Mouse (Mus musculus) forebrain, embryonic 12.5 days (tissue): ENCODE measurements at regions not wholly inside any gene's neighbourhood (a gene's known extent, or its start where the extent isn't known, plus 50 kb on each side); places are given as distances from the start of the nearest gene placed in this dataset.

Experiments
- ATAC-seq: fragments of 200-750 bp; cut with Nextera tagmentation; 2 replicates; pipeline ENCODE4 v1.8.0; 2017; ENCODE audit warnings: moderate TSS enrichment; ENCODE audit not compliant: low FRiP score
- H3K27ac ChIP-seq: fragments of 300-500 bp; sonication (generic); 2 replicates; pipeline ENCODE4 v1.5.1; 2016; ENCODE audit warnings: mild to moderate bottlenecking
- H3K27me3 ChIP-seq: fragments of 300-500 bp; sonication (generic); 2 replicates; pipeline ENCODE4 v1.6.1; 2016; ENCODE audit warnings: mild to moderate bottlenecking
- H3K36me3 ChIP-seq: fragments of 300-500 bp; sonication (generic); replicated peaks from 2 replicates; pipeline ENCODE4 v1.6.1; 2016; ENCODE audit warnings: mild to moderate bottlenecking
- H3K4me1 ChIP-seq: fragments of 300-500 bp; sonication (generic); 2 replicates; pipeline ENCODE4 v1.6.1; 2016
- H3K4me2 ChIP-seq: fragments of 300-500 bp; sonication (generic); 2 replicates; pipeline ENCODE4 v1.6.1; 2016; ENCODE audit warnings: mild to moderate bottlenecking, moderate library complexity
- H3K4me3 ChIP-seq: fragments of 300-500 bp; sonication (generic); replicated peaks from 2 replicates; pipeline ENCODE4 v1.5.1; 2016; ENCODE audit warnings: mild to moderate bottlenecking
- H3K9ac ChIP-seq: fragments of 300-500 bp; sonication (generic); 2 replicates; pipeline ENCODE4 v1.6.1; 2016; ENCODE audit warnings: mild to moderate bottlenecking
- H3K9me3 ChIP-seq: fragments of 300-500 bp; sonication (generic); 2 replicates; pipeline ENCODE4 v1.6.1; 2016
- WGBS: fragments of 180-500 bp; shearing (Covaris S2); methylation state at CpG from one replicate; pipeline ENCODE4 v1.1.7; 2016; 5-methylcytosine and 5-hydroxymethylcytosine counted together

GRCm38 (mm10) chr10:37677826-37678225 is 539.1 kb upstream of the Marcks start:
- no peak for ATAC-seq
- Histone ChIP-seq H3K4me1 (no peaks in the 10 kb centered on the region), H3K9me3 (no peaks in the 10 kb centered on the region), H3K36me3 (no peaks in the 10 kb centered on the region), H3K27me3 (no peaks in the 10 kb centered on the region), H3K9ac (no peak overlapping the region), H3K4me3 (no peak overlapping the region), H3K4me2 (no peak overlapping the region), H3K27ac (no peak overlapping the region)
- 90% methylated on average over 1 of the region's 1 CpGs for WGBS

GRCm38 (mm10) chr10:37668827-37669226 is 530.1 kb upstream of the Marcks start:
- Histone ChIP-seq H3K4me1 (peaks cover 24% of the 10 kb centered on the region), H3K9ac (no peak overlapping the region), H3K4me2 (no peak overlapping the region), H3K27ac (no peak overlapping the region), H3K4me3 (no peak overlapping the region), H3K9me3 (no peaks in the 10 kb centered on the region), H3K27me3 (no peaks in the 10 kb centered on the region), H3K36me3 (no peaks in the 10 kb centered on the region)
- no peak for ATAC-seq
- WGBS, result 51% methylated on average over 2 of the region's 2 CpGs

- peak; percentile 77 for ATAC-seq
- no peaks in the 10 kb centered on the region for H3K27me3 ChIP-seq
- H3K27ac ChIP-seq, result peak overlapping the region; percentile 77
- H3K9ac ChIP-seq, result no peak overlapping the region
- no peak overlapping the region for H3K4me2 ChIP-seq
- no peaks in the 10 kb centered on the region for H3K9me3 ChIP-seq
- H3K4me1 ChIP-seq, result peaks cover 24% of the 10 kb centered on the region
- no peak overlapping the region for H3K4me3 ChIP-seq
- 14% methylated on average over 7 of the region's 7 CpGs for WGBS
- no peaks in the 10 kb centered on the region for H3K36me3 ChIP-seq
These were observed 528.5 kb upstream of the Marcks start for GRCm38 (mm10) chr10:37667031-37667745.

DNA sequence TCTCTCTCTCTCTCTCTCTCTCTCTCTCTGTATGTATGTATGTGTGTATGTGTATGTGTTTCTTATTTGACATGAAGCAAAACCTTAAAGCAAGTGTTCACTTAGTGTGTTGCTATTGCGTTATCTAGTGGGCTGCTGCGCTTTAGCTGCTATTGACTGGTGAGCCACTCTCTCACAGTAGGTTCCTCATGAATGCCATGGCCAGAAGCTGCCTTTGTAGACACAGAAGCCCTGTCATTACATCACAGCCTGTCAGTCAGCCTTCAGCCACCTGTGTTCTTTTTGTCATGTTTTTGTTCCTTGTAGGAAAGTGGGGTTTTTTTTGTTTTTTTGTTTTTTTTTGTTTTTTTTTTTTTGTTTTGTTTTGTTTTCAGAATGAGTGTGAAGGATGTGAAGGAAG is 527.8 kb upstream of the Marcks start:
- H3K36me3 ChIP-seq, result no peaks in the 10 kb centered on the region
- 36% methylated on average over 2 of the region's 2 CpGs for WGBS
- peak overlapping the region; percentile 69; the same call in 1 of the 2 replicates for H3K27ac ChIP-seq
- no peaks in the 10 kb centered on the region for H3K27me3 ChIP-seq
- peak; percentile 72; the same call in 1 of the 2 replicates for ATAC-seq
- no peaks in the 10 kb centered on the region for H3K9me3 ChIP-seq
- peaks cover 24% of the 10 kb centered on the region for H3K4me1 ChIP-seq
- no peak overlapping the region for H3K4me3 ChIP-seq
- H3K4me2 ChIP-seq, result no peak overlapping the region
- no peak overlapping the region for H3K9ac ChIP-seq

- Histone ChIP-seq H3K4me1 (no peaks in the 10 kb centered on the region), H3K9ac (no peak overlapping the region), H3K27me3 (no peaks in the 10 kb centered on the region), H3K4me3 (no peak overlapping the region), H3K36me3 (no peaks in the 10 kb centered on the region), H3K4me2 (no peak overlapping the region), H3K9me3 (no peaks in the 10 kb centered on the region), H3K27ac (no peak overlapping the region)
- no peak for ATAC-seq
- 66% methylated on average over 7 of the region's 7 CpGs for WGBS
These were observed 498.4 kb upstream of the Marcks start for GRCm38 (mm10) chr10:37637001-37637562.

DNA sequence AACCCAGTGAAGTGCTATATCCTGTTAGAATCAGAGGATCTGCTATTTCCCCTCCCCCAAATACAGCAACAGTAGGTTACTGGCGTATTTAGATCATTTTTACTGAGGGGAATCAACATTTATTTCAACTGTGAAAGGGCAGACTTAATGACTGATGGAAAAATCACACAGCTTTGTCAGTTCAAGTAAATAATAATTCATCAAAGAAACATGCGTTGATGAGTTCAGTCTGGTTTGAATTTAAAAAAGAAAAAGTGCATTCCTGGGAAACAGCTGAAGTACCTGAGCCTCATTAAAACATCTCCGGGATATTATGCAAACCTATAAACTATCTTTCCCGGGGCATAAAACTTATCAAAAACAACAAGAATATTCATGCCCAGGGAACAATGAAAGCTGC is 497.7 kb upstream of the Marcks start:
- H3K4me1 ChIP-seq, result no peaks in the 10 kb centered on the region
- no peak overlapping the region for H3K27ac ChIP-seq
- no peak overlapping the region for H3K4me3 ChIP-seq
- H3K4me2 ChIP-seq, result no peak overlapping the region
- WGBS, result 83% methylated on average over 4 of the region's 4 CpGs
- H3K27me3 ChIP-seq, result no peaks in the 10 kb centered on the region
- H3K9me3 ChIP-seq, result no peaks in the 10 kb centered on the region
- H3K36me3 ChIP-seq, result no peaks in the 10 kb centered on the region
- H3K9ac ChIP-seq, result no peak overlapping the region
- ATAC-seq, result no peak

DNA sequence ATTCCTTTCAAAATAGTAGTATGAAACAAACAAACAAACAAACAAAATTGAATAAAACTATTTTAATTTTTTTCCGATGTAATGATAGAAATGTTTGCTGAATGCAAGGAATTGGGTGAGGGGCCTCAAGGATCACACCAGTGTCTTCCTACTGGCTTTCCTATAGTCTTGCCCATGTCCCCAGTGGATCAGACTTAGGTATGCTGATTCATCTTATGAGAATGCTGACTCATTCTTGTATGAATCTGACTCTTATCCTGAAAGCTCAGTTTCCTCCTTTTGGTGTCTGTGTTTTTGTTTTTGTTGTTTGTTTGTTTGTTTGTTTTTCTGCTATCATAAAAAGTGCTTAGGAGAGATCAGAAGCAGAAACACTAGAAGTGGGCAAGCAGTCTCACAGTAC is 491.7 kb upstream of the Marcks start:
- no peak for ATAC-seq
- Histone ChIP-seq H3K4me1 (no peaks in the 10 kb centered on the region; the same call in 1 of the 2 replicates), H3K36me3 (no peaks in the 10 kb centered on the region), H3K4me3 (no peak overlapping the region), H3K27ac (no peak overlapping the region), H3K9me3 (no peaks in the 10 kb centered on the region), H3K4me2 (no peak overlapping the region), H3K9ac (no peak overlapping the region), H3K27me3 (no peaks in the 10 kb centered on the region)
- WGBS, result 94% methylated on average over 1 of the region's 1 CpGs

DNA sequence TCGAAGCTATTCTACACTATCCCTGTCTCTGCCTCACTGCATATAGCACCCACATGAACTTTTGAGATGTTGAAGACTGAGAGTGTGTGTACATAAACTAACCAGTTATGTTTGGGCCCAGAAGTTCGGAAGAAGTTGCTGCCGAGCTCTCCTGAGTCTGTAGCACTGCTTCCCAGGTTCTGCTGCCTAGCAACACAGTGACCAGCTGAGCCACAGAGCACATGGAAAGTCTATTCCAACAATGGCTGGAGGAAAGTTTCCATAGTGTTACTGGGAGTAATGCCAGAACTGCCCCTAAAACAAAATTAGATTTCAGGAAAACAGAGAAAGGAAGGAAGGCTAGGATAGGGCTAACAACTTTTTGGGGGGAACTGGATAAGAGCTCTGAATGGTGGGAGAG is 489.2 kb upstream of the Marcks start:
- Histone ChIP-seq H3K9ac (no peak overlapping the region), H3K4me2 (no peak overlapping the region), H3K4me1 (no peaks in the 10 kb centered on the region; the same call in 1 of the 2 replicates), H3K27ac (no peak overlapping the region), H3K9me3 (no peaks in the 10 kb centered on the region), H3K4me3 (no peak overlapping the region), H3K27me3 (no peaks in the 10 kb centered on the region), H3K36me3 (no peaks in the 10 kb centered on the region)
- 74% methylated on average over 3 of the region's 3 CpGs for WGBS
- 0 out of 2 replicates have a peak, but pooled peaks have one; percentile 49 for ATAC-seq

- Histone ChIP-seq H3K4me2 (no peak overlapping the region), H3K4me1 (no peaks in the 10 kb centered on the region; the same call in 1 of the 2 replicates), H3K4me3 (no peak overlapping the region), H3K27ac (no peak overlapping the region), H3K9me3 (no peaks in the 10 kb centered on the region), H3K9ac (no peak overlapping the region), H3K36me3 (no peaks in the 10 kb centered on the region), H3K27me3 (no peaks in the 10 kb centered on the region)
- ATAC-seq, result peak; percentile 65; the same call in 1 of the 2 replicates
- WGBS, result 37% methylated on average over 5 of the region's 5 CpGs
These were observed 488.1 kb upstream of the Marcks start for GRCm38 (mm10) chr10:37626758-37627201.

DNA sequence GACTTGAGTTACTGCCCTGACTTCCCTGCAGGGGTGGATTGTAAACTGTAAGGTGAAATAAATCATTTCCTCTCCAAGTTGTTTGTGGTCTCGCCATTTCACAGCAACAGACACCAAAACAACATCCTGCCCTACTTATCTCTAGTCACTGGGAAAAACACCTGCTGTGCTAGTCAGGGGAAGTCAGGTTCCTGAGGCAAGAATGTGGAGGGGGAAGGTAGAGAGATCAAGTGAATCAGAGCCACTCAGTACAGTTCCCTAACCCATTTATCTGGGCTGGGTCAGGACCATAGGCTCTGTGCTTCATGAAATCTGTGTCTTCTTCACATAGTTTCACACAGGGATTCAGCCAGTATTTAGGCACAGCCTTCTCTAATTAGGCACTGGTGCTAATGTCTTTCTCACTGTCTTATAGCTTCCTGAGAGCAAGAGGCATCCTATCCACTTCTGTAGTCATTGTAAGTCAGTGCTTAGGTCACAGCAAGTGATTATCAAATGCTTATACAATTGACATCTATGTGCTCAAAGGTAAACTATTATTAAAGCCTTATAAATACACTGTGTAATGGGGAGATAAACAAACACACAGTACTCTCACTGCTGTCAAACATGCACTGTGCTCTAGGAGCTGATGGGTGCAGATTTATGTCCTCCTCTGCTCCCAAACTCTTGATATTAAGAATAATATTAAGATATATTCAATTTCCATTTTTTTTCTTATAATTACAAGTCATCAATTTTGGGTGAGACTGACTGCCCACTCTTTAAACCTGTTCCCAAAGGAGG is 487.4 kb upstream of the Marcks start:
- H3K27ac ChIP-seq, result no peak overlapping the region
- H3K4me1 ChIP-seq, result no peaks in the 10 kb centered on the region; the same call in 1 of the 2 replicates
- no peaks in the 10 kb centered on the region for H3K27me3 ChIP-seq
- no peaks in the 10 kb centered on the region for H3K36me3 ChIP-seq
- no peak overlapping the region for H3K4me2 ChIP-seq
- 63% methylated on average over 1 of the region's 1 CpGs for WGBS
- H3K9ac ChIP-seq, result no peak overlapping the region
- no peaks in the 10 kb centered on the region for H3K9me3 ChIP-seq
- 0 out of 2 replicates have a peak, but pooled peaks have one; percentile 17 for ATAC-seq
- H3K4me3 ChIP-seq, result no peak overlapping the region

GRCm38 (mm10) chr10:37623041-37623440 is 484.3 kb upstream of the Marcks start:
- Histone ChIP-seq H3K9ac (no peak overlapping the region), H3K9me3 (no peaks in the 10 kb centered on the region), H3K27me3 (no peaks in the 10 kb centered on the region), H3K4me3 (no peak overlapping the region), H3K4me2 (no peak overlapping the region), H3K36me3 (no peaks in the 10 kb centered on the region), H3K27ac (no peak overlapping the region), H3K4me1 (peaks cover under 1% of the 10 kb centered on the region; the same call in 1 of the 2 replicates)
- no peak for ATAC-seq

GRCm38 (mm10) chr10:37618606-37619005 is 479.9 kb upstream of the Marcks start:
- Histone ChIP-seq H3K4me1 (peaks cover 15% of the 10 kb centered on the region; the same call in 1 of the 2 replicates), H3K27ac (no peak overlapping the region), H3K9me3 (no peaks in the 10 kb centered on the region), H3K36me3 (no peaks in the 10 kb centered on the region), H3K9ac (no peak overlapping the region), H3K27me3 (no peaks in the 10 kb centered on the region), H3K4me2 (no peak overlapping the region), H3K4me3 (no peak overlapping the region)
- ATAC-seq, result no peak
- 82% methylated on average over 1 of the region's 1 CpGs for WGBS
